8 mouse cellular contexts compared by ENCODE assay signal in the genomic region with DNA sequence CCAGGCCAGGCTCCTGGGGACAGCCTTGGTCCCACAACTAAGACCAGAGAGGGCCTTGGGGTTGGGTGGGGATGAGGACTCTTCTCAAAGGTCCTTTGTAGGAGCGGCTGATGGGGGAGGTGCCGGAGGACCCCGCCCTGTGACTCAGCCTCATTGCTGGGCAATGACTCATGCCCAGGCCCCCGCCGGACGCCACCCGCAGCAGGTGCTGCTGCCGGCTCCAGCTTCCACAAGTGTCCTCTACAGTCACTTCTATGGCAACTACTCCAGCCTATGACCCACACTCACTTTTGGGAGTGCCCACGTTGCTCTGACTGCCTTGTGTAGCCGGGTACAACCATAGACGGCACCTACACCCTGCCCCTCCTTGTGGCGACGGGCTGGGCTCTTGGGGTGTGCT. TPM values are rescaled to one million over a fixed set of nuclear protein-coding genes. Genes with fewer than 3 reads are reported as not detected.
DNase-seq lines count a peak whose midpoint lies in the region; ATAC-seq and TF ChIP-seq lines count a peak whose summit lies in the region.

No protein-coding gene starts in this region.

- intact Hi-C loops in left cerebral cortex, postnatal 4 days (cut with DNase I) = no loop called here

- no peaks in the 10 kb centered on the region for H3K27me3 ChIP-seq in intestine, postnatal 0 days (replicated peaks; ENCODE audit: control insufficient read depth, insufficient read depth, low read length)
- no peaks in the 10 kb centered on the region for H3K27me3 ChIP-seq in neural tube, embryonic 14.5 days (ENCODE audit: control insufficient read depth, insufficient read depth, low read length)

- DNase-seq in left cerebral cortex, postnatal 4 days = peak; percentile 29
- no peak for DNase-seq in left cerebral cortex, adult 9 months (ENCODE audit: low spot score in 2 of 2)
- peak; percentile 64 for DNase-seq in c-Kit-negative CD71-positive TER-119-positive erythroid progenitor cells, embryonic 14.5 days (ENCODE audit: low read depth, low spot score)
- peak; percentile 99 for DNase-seq in heart, adult 11 months
- DNase-seq in lung, adult 2 months = peak; percentile 85
- no peak for DNase-seq in left cerebral cortex, adult 11 months (ENCODE audit: low spot score)

- peak overlapping the region; percentile 38 for H3K9ac ChIP-seq in intestine, postnatal 0 days (ENCODE audit: low read depth, low read length)
- H3K9ac ChIP-seq in neural tube, embryonic 14.5 days (replicated peaks; ENCODE audit: low read depth, low read length) = no peak overlapping the region

- 0 out of 2 replicates have a peak, but pooled peaks cover 7% of the 10 kb centered on the region for H3K4me1 ChIP-seq in intestine, postnatal 0 days (replicated peaks; ENCODE audit: control insufficient read depth, insufficient read depth, low read length)
- peaks cover 13% of the 10 kb centered on the region for H3K4me1 ChIP-seq in lung, adult 2 months (ENCODE audit: control insufficient read depth, insufficient read depth, low read length)
- no peaks in the 10 kb centered on the region for H3K4me1 ChIP-seq in neural tube, embryonic 14.5 days (ENCODE audit: control insufficient read depth, insufficient read depth, low read length)

- no peaks in the 10 kb centered on the region for H3K9me3 ChIP-seq in intestine, postnatal 0 days (ENCODE audit: control insufficient read depth)
- no peaks in the 10 kb centered on the region for H3K9me3 ChIP-seq in neural tube, embryonic 14.5 days (ENCODE audit: control insufficient read depth, low read length)

- WGBS in intestine, postnatal 0 days = 11% methylated on average over 13 of the region's 13 CpGs
- 9% methylated on average over 13 of the region's 13 CpGs for WGBS in lung, adult 2 months
- WGBS in neural tube, embryonic 14.5 days = 18% methylated on average over 13 of the region's 13 CpGs

- TF ChIP-seq CTCF in intestine, postnatal 0 days (IDR thresholded peaks at IDR 0.05; ENCODE audit: low read depth) = no peak
- TF ChIP-seq CTCF in lung, adult 2 months (IDR thresholded peaks at IDR 0.05; ENCODE audit: insufficient read depth, low read length) = no peak

- peak overlapping the region; percentile 86 for H3K27ac ChIP-seq in intestine, postnatal 0 days (ENCODE audit: low read depth, low read length)
- peak overlapping the region; percentile 57; the same call in 1 of the 2 replicates for H3K27ac ChIP-seq in neural tube, embryonic 14.5 days (ENCODE audit: low read depth, low read length)

- H3K4me2 ChIP-seq in intestine, postnatal 0 days (replicated peaks; ENCODE audit: low read depth) = peak overlapping the region; percentile 62
- peak overlapping the region; percentile 24; the same call in 1 of the 2 replicates for H3K4me2 ChIP-seq in neural tube, embryonic 14.5 days (ENCODE audit: low read depth, low read length)

- H3K36me3 ChIP-seq in intestine, postnatal 0 days (ENCODE audit: control insufficient read depth, insufficient read depth) = no peaks in the 10 kb centered on the region
- no peaks in the 10 kb centered on the region for H3K36me3 ChIP-seq in neural tube, embryonic 14.5 days (ENCODE audit: control insufficient read depth, insufficient read depth, low read length)

- peak; percentile 83 for ATAC-seq in intestine, postnatal 0 days
- peak; percentile 44 for ATAC-seq in neural tube, embryonic 14.5 days (ENCODE audit: low read depth)

- peak; percentile 68; the same call in 1 of the 2 replicates for TF ChIP-seq POLR2A in lung, adult 2 months (IDR thresholded peaks at IDR 0.05; ENCODE audit: borderline replicate concordance, extremely low read depth, low read depth, low read length)

- H3K4me3 ChIP-seq in intestine, postnatal 0 days (ENCODE audit: low read depth, low read length) = peak overlapping the region; percentile 13; the same call in 1 of the 2 replicates
- peak overlapping the region; percentile 40 for H3K4me3 ChIP-seq in lung, adult 2 months (replicated peaks; ENCODE audit: extremely low read depth, low read depth, low read length)
- no peak overlapping the region for H3K4me3 ChIP-seq in neural tube, embryonic 14.5 days (ENCODE audit: low read depth, low read length)

RNA-seq across cellular contexts. Expression of gene Nanos3, which starts 7.0 kb away (rescaled TPM):
- 10 to 100 TPM in 1 of 2 experiments, 1 to 10 TPM in 1; 8.1 to 11.4 TPM for total RNA-seq in left cerebral cortex, postnatal 4 days (2021)
- 1.6 and 1.8 TPM in 2 replicates for polyA plus RNA-seq in intestine, postnatal 0 days (2015; fragmentation: Nextera tagmentation; extraction: Ambion mirVana)
- 0.18 and 0.54 TPM in 2 replicates for polyA plus RNA-seq in lung, adult 2 months (2012; rRNA removed)
- 12.4 and 12.5 TPM in 2 replicates for polyA plus RNA-seq in neural tube, embryonic 14.5 days (2014; fragmentation: Nextera tagmentation; extraction: Ambion mirVana)

RNA-seq across cellular contexts. Expression of gene 4930432K21Rik, which starts 44.2 kb away (rescaled TPM):
- total RNA-seq in left cerebral cortex, postnatal 4 days (2021) = 1 to 10 TPM; 1.7 to 2.1 TPM
- polyA plus RNA-seq in intestine, postnatal 0 days (2015; fragmentation: Nextera tagmentation; extraction: Ambion mirVana) = 0.17 and 0.18 TPM in 2 replicates
- polyA plus RNA-seq in lung, adult 2 months (2012; rRNA removed) = 1.0 and 1.1 TPM in 2 replicates
- polyA plus RNA-seq in neural tube, embryonic 14.5 days (2014; fragmentation: Nextera tagmentation; extraction: Ambion mirVana) = 1.3 and 1.6 TPM in 2 replicates

RNA-seq across cellular contexts. Expression of gene Cc2d1a, which starts 44.3 kb away (rescaled TPM):
- total RNA-seq in left cerebral cortex, postnatal 4 days (2021) = 10 to 100 TPM; 74.9 to 80.8 TPM
- polyA plus RNA-seq in intestine, postnatal 0 days (2015; fragmentation: Nextera tagmentation; extraction: Ambion mirVana) = 16.2 and 16.9 TPM in 2 replicates
- polyA plus RNA-seq in lung, adult 2 months (2012; rRNA removed) = 25.9 and 27.7 TPM in 2 replicates
- 26.8 and 30.7 TPM in 2 replicates for polyA plus RNA-seq in neural tube, embryonic 14.5 days (2014; fragmentation: Nextera tagmentation; extraction: Ambion mirVana)

RNA-seq across cellular contexts. Expression of gene Zswim4, which starts 44.8 kb away (rescaled TPM):
- 10 to 100 TPM; 22.9 to 23.3 TPM for total RNA-seq in left cerebral cortex, postnatal 4 days (2021)
- 3.7 and 3.8 TPM in 2 replicates for polyA plus RNA-seq in intestine, postnatal 0 days (2015; fragmentation: Nextera tagmentation; extraction: Ambion mirVana)
- polyA plus RNA-seq in lung, adult 2 months (2012; rRNA removed) = 21.2 and 24.0 TPM in 2 replicates
- 12.9 and 20.5 TPM in 2 replicates for polyA plus RNA-seq in neural tube, embryonic 14.5 days (2014; fragmentation: Nextera tagmentation; extraction: Ambion mirVana)

RNA-seq across cellular contexts. Expression of gene D8Ertd738e, which starts 57.5 kb away (rescaled TPM):
- 100 to 1,000 TPM; 105 to 120 TPM for total RNA-seq in left cerebral cortex, postnatal 4 days (2021)
- 308 and 309 TPM in 2 replicates for polyA plus RNA-seq in intestine, postnatal 0 days (2015; fragmentation: Nextera tagmentation; extraction: Ambion mirVana)
- 116 and 149 TPM in 2 replicates for polyA plus RNA-seq in lung, adult 2 months (2012; rRNA removed)
- polyA plus RNA-seq in neural tube, embryonic 14.5 days (2014; fragmentation: Nextera tagmentation; extraction: Ambion mirVana) = 265 and 294 TPM in 2 replicates

Comparison
In these comparisons a context has a peak if more than half of its experiments do, and no peak if none do; other contexts are left out.
1. DNase-seq: peak in left cerebral cortex, postnatal 4 days (single experiment), c-Kit-negative CD71-positive TER-119-positive erythroid progenitor cells, embryonic 14.5 days (single experiment), heart, adult 11 months (single experiment) and lung, adult 2 months (single experiment); none in left cerebral cortex, adult 9 months (0 of 2) and left cerebral cortex, adult 11 months (single experiment).